In genomic region chr1:106072071-106072440, GRCm38 (mm10) we compare ENCODE assay signal across 7 mouse cellular contexts.
DNase-seq lines count a peak whose midpoint lies in the region; ATAC-seq and TF ChIP-seq lines count a peak whose summit lies in the region.

No protein-coding gene starts in this region.

- 1% methylated on average over 10 of the region's 10 CpGs for WGBS in limb, embryonic 10.5 days
- WGBS in kidney, adult 2 months = 29% methylated on average over 10 of the region's 10 CpGs

- no peak overlapping the region for H3K4me3 ChIP-seq in limb, embryonic 10.5 days
- H3K4me3 ChIP-seq in kidney, adult 2 months (ENCODE audit: insufficient read depth, low read depth, low read length) = no peak overlapping the region

- H3K36me3 ChIP-seq in limb, embryonic 10.5 days = no peaks in the 10 kb centered on the region
- no peaks in the 10 kb centered on the region for H3K36me3 ChIP-seq in kidney, adult 2 months (ENCODE audit: control insufficient read depth, insufficient read depth, low read length)

- no peaks in the 10 kb centered on the region for H3K27me3 ChIP-seq in limb, embryonic 10.5 days (ENCODE audit: low read depth, poor library complexity, severe bottlenecking)
- H3K27me3 ChIP-seq in kidney, adult 2 months (replicated peaks; ENCODE audit: control insufficient read depth, insufficient read depth, low read length) = no peaks in the 10 kb centered on the region

- no peak for TF ChIP-seq CTCF in kidney, adult 2 months (conservative IDR thresholded peaks at IDR 0.05; ENCODE audit: insufficient read depth, insufficient read length, low read depth, low read length)

- H3K9me3 ChIP-seq in limb, embryonic 10.5 days (replicated peaks) = no peaks in the 10 kb centered on the region

- H3K4me1 ChIP-seq in limb, embryonic 10.5 days = peaks cover 7% of the 10 kb centered on the region
- no peaks in the 10 kb centered on the region for H3K4me1 ChIP-seq in kidney, adult 2 months (ENCODE audit: control insufficient read depth, insufficient read depth, low read length)

- no peak overlapping the region for H3K27ac ChIP-seq in limb, embryonic 10.5 days
- no peak overlapping the region for H3K27ac ChIP-seq in kidney, adult 2 months (ENCODE audit: insufficient read depth, low read depth, low read length)

- peak; percentile 19 for DNase-seq in right cerebral cortex, adult 18-20 months
- no peak for DNase-seq in right cerebral cortex, postnatal 36 days (ENCODE audit: low spot score in 2 of 2)
- peak; percentile 32 for DNase-seq in embryo, embryonic 9.5 days (ENCODE audit: extremely low spot score)
- peak; percentile 33 for DNase-seq in limb, embryonic 10.5 days (ENCODE audit: low spot score)
- DNase-seq in kidney, adult 2 months = no peak
- no peak for DNase-seq in urinary bladder, postnatal 14 days (ENCODE audit: low spot score)

- no peak for ATAC-seq in inflammation-experienced regulatory T-cells, adult 6 months

- no peak for TF ChIP-seq POLR2A in kidney, adult 2 months (IDR thresholded peaks at IDR 0.05; ENCODE audit: low read depth, low read length)

Comparison
In these comparisons a context has a peak if more than half of its experiments do, and no peak if none do; other contexts are left out.
1. DNase-seq: peak in right cerebral cortex, adult 18-20 months (single experiment), embryo, embryonic 9.5 days (single experiment) and limb, embryonic 10.5 days (single experiment); none in right cerebral cortex, postnatal 36 days (0 of 2), kidney, adult 2 months (single experiment) and urinary bladder, postnatal 14 days (single experiment).